Mouse (Mus musculus): ENCODE data around the gene Galm. TPM values are rescaled to one million over a fixed set of nuclear protein-coding genes. Genes with fewer than 3 reads are reported as not detected.

Gene Galm
- 2.3 and 3.9 TPM in 2 replicates for total RNA-seq (2014; fragmentation: Nextera tagmentation)
- total RNA-seq (2017), result 3.0 and 4.2 TPM in 2 replicates

GRCm38 (mm10) chr17:80127331-80128251 is at the start of gene Galm:
Galm (plus strand) TSS chr17:80127471.
- peak; percentile 76 for ATAC-seq (replicated peaks; ENCODE audit: low FRiP score, low TSS enrichment, poor library complexity, severe bottlenecking)

- ATAC-seq (replicated peaks; ENCODE audit: low FRiP score, low TSS enrichment, poor library complexity, severe bottlenecking), result no peak
Measured at GRCm38 (mm10) chr17:80078726-80079125, 48.5 kb upstream of the Galm start.

- ATAC-seq (replicated peaks; ENCODE audit: low FRiP score, low TSS enrichment, poor library complexity, severe bottlenecking), result no peak
Measured at GRCm38 (mm10) chr17:80083223-80083622, 44.0 kb upstream of the Galm start.

- ATAC-seq (replicated peaks; ENCODE audit: low FRiP score, low TSS enrichment, poor library complexity, severe bottlenecking), result no peak
Measured at GRCm38 (mm10) chr17:80084424-80084823, 42.8 kb upstream of the Galm start.

GRCm38 (mm10) chr17:80086591-80086990 is 40.7 kb upstream of the Galm start:
- ATAC-seq (replicated peaks; ENCODE audit: low FRiP score, low TSS enrichment, poor library complexity, severe bottlenecking), result no peak

- ATAC-seq (replicated peaks; ENCODE audit: low FRiP score, low TSS enrichment, poor library complexity, severe bottlenecking), result no peak
Measured at GRCm38 (mm10) chr17:80088168-80088567, 39.1 kb upstream of the Galm start.

- no peak for ATAC-seq (replicated peaks; ENCODE audit: low FRiP score, low TSS enrichment, poor library complexity, severe bottlenecking)
Measured at GRCm38 (mm10) chr17:80090551-80090950, 36.7 kb upstream of the Galm start.

- peak; percentile 84 for ATAC-seq (replicated peaks; ENCODE audit: low FRiP score, low TSS enrichment, poor library complexity, severe bottlenecking)
Measured at GRCm38 (mm10) chr17:80091879-80092549, 35.3 kb upstream of the Galm start.

GRCm38 (mm10) chr17:80095254-80095899 is 31.9 kb upstream of the Galm start:
- no peak for ATAC-seq (replicated peaks; ENCODE audit: low FRiP score, low TSS enrichment, poor library complexity, severe bottlenecking)

- ATAC-seq (replicated peaks; ENCODE audit: low FRiP score, low TSS enrichment, poor library complexity, severe bottlenecking), result peak; percentile 60
Measured at GRCm38 (mm10) chr17:80096043-80096719, 31.1 kb upstream of the Galm start.

GRCm38 (mm10) chr17:80096720-80097114 is 30.6 kb upstream of the Galm start:
- ATAC-seq (replicated peaks; ENCODE audit: low FRiP score, low TSS enrichment, poor library complexity, severe bottlenecking), result no peak

GRCm38 (mm10) chr17:80097221-80097620 is 30.1 kb upstream of the Galm start:
- no peak for ATAC-seq (replicated peaks; ENCODE audit: low FRiP score, low TSS enrichment, poor library complexity, severe bottlenecking)

GRCm38 (mm10) chr17:80099823-80100222 is 27.4 kb upstream of the Galm start:
- no peak for ATAC-seq (replicated peaks; ENCODE audit: low FRiP score, low TSS enrichment, poor library complexity, severe bottlenecking)

- ATAC-seq (replicated peaks; ENCODE audit: low FRiP score, low TSS enrichment, poor library complexity, severe bottlenecking), result no peak
Measured at GRCm38 (mm10) chr17:80105348-80105978, 21.8 kb upstream of the Galm start.

- peak; percentile 44; the same call in 1 of the 2 replicates for ATAC-seq (replicated peaks; ENCODE audit: low FRiP score, low TSS enrichment, poor library complexity, severe bottlenecking)
Measured at GRCm38 (mm10) chr17:80112665-80113305, 14.5 kb upstream of the Galm start.

GRCm38 (mm10) chr17:80113468-80113867 is 13.8 kb upstream of the Galm start:
- ATAC-seq (replicated peaks; ENCODE audit: low FRiP score, low TSS enrichment, poor library complexity, severe bottlenecking), result 0 out of 2 replicates have a peak, but pooled peaks have one; percentile 10

GRCm38 (mm10) chr17:80120396-80120795 is 6.9 kb upstream of the Galm start:
- no peak for ATAC-seq (replicated peaks; ENCODE audit: low FRiP score, low TSS enrichment, poor library complexity, severe bottlenecking)

- ATAC-seq (replicated peaks; ENCODE audit: low FRiP score, low TSS enrichment, poor library complexity, severe bottlenecking), result no peak
Measured at GRCm38 (mm10) chr17:80121833-80122232, 5.4 kb upstream of the Galm start.
